Mouse (Mus musculus) stomach, embryonic 16.5 days (tissue): ENCODE measurements around the gene Rnf111. TPM values are rescaled to one million over a fixed set of nuclear protein-coding genes. Genes with fewer than 3 reads are reported as not detected.

Experiments
- ATAC-seq: fragments of 200-750 bp; cut with Nextera tagmentation; 2 replicates; pipeline ENCODE4 v1.8.0; 2017; ENCODE audit warnings: moderate number of reproducible peaks, moderate TSS enrichment; ENCODE audit not compliant: insufficient read depth, low FRiP score
- H3K27ac ChIP-seq: fragments of 300-500 bp; sonication (generic); 2 replicates; pipeline ENCODE4 v1.5.1; 2014; ENCODE audit warnings: low read length
- H3K27me3 ChIP-seq: fragments of 300-500 bp; sonication (generic); 2 replicates; pipeline ENCODE4 v1.6.1; 2014; ENCODE audit warnings: low read length, control low read depth, mixed read lengths; ENCODE audit not compliant: control insufficient read depth, insufficient read depth
- H3K36me3 ChIP-seq: fragments of 300-500 bp; sonication (generic); 2 replicates; pipeline ENCODE4 v1.6.1; 2014; ENCODE audit warnings: low read length; ENCODE audit not compliant: control insufficient read depth, insufficient read depth
- H3K4me1 ChIP-seq: fragments of 300-500 bp; sonication (generic); 2 replicates; pipeline ENCODE4 v1.6.1; 2014; ENCODE audit warnings: low read length, control low read depth, mixed read lengths; ENCODE audit not compliant: control insufficient read depth, insufficient read depth
- H3K4me2 ChIP-seq: fragments of 300-500 bp; sonication (generic); 2 replicates; pipeline ENCODE4 v1.6.1; 2014; ENCODE audit warnings: low read depth, low read length, mixed read lengths
- H3K4me3 ChIP-seq: fragments of 300-500 bp; sonication (generic); replicated peaks from 2 replicates; pipeline ENCODE4 v1.5.1; 2014; ENCODE audit warnings: mild to moderate bottlenecking, low read length
- H3K9ac ChIP-seq: fragments of 300-500 bp; sonication (generic); 2 replicates; pipeline ENCODE4 v1.6.1; 2014; ENCODE audit warnings: low read length
- H3K9me3 ChIP-seq: fragments of 300-500 bp; sonication (generic); replicated peaks from 2 replicates; pipeline ENCODE4 v1.6.1; 2016; ENCODE audit warnings: low read length, control low read depth; ENCODE audit not compliant: control insufficient read depth
- WGBS: fragments of 180-500 bp; shearing (Covaris S2); extraction: QIAGEN DNeasy Blood & Tissue Kit; methylation state at CpG from one replicate; pipeline ENCODE4 v1.1.7; 2014; 5-methylcytosine and 5-hydroxymethylcytosine counted together
- polyA plus RNA-seq: library from polyadenylated mRNA; unstranded; fragments of >200 nt; fragmentation: Nextera tagmentation; extraction: Ambion mirVana; gene quantifications from 2 replicates; pipeline ENCODE4 v1.2.1, GENCODE M21; 2015

Gene Rnf111
- polyA plus RNA-seq, 1 experiment from 2014 or later: 20.6 TPM

GRCm38 (mm10) chr9:70541584-70541983 is 38.1 kb upstream of the Rnf111 start:
- no peak for ATAC-seq
- H3K4me2 ChIP-seq: peak overlapping the region; percentile 91
- H3K27me3 ChIP-seq: no peaks in the 10 kb centered on the region
- WGBS: 11% methylated on average over 6 of the region's 6 CpGs
- peak overlapping the region; percentile 76 for H3K4me3 ChIP-seq
- peak overlapping the region; percentile 82 for H3K9ac ChIP-seq
- H3K27ac ChIP-seq: no peak overlapping the region
- H3K4me1 ChIP-seq: peaks cover 7% of the 10 kb centered on the region; the same call in 1 of the 2 replicates
- H3K9me3 ChIP-seq: no peaks in the 10 kb centered on the region
- no peaks in the 10 kb centered on the region for H3K36me3 ChIP-seq

DNA sequence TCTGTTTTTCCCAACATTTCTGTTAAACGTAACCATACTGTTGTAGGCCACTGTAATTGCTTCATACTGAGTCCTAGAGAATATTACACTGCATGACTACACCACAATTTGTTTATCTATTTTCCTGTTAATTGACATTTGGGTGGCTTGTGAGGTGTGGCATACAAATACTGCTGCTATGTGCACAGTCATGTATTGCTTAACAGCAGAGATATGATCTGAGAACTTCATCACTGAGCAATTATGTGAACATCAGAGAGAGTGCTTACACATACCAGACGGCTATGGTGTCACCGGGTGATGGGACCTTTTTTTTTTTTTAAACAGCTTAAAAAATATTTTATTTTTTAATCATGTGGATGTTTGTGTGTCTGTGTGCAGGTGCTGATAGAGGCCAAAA is 29.8 kb upstream of the Rnf111 start:
- H3K9me3 ChIP-seq: no peaks in the 10 kb centered on the region
- H3K4me1 ChIP-seq: no peaks in the 10 kb centered on the region
- no peak overlapping the region for H3K4me3 ChIP-seq
- H3K27ac ChIP-seq: no peak overlapping the region
- H3K36me3 ChIP-seq: no peaks in the 10 kb centered on the region
- H3K4me2 ChIP-seq: no peak overlapping the region
- no peak overlapping the region for H3K9ac ChIP-seq
- 71% methylated on average over 3 of the region's 3 CpGs for WGBS
- ATAC-seq: no peak
- no peaks in the 10 kb centered on the region for H3K27me3 ChIP-seq

- no peak overlapping the region for H3K4me2 ChIP-seq
- no peak for ATAC-seq
- WGBS: 84% methylated on average over 7 of the region's 7 CpGs
- no peak overlapping the region for H3K27ac ChIP-seq
- H3K27me3 ChIP-seq: no peaks in the 10 kb centered on the region
- no peaks in the 10 kb centered on the region for H3K9me3 ChIP-seq
- no peak overlapping the region for H3K4me3 ChIP-seq
- no peaks in the 10 kb centered on the region for H3K36me3 ChIP-seq
- H3K9ac ChIP-seq: no peak overlapping the region
- no peaks in the 10 kb centered on the region for H3K4me1 ChIP-seq
These were observed 20.8 kb upstream of the Rnf111 start for GRCm38 (mm10) chr9:70524366-70524765.

DNA sequence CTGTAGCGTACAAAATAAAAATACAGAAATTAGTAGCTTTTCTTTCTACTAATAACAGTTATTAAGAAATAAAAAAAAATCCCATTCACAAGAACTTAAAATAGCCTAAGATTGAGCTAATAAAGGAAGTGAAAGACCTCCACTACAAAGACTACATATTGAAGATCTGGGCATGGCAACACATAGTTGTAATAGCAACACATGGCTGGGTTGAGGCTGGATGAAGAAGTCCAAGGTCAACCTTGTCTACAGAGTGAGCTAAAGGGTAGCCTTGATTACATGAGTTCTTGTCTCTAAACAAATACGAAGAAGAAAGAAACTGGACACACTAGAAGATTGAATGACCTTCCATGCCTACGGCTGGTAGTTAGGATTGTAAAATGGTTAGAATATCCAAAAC is 20.3 kb upstream of the Rnf111 start:
- Histone ChIP-seq H3K36me3 (no peaks in the 10 kb centered on the region), H3K27me3 (no peaks in the 10 kb centered on the region), H3K27ac (no peak overlapping the region), H3K4me2 (no peak overlapping the region), H3K9me3 (no peaks in the 10 kb centered on the region), H3K4me3 (no peak overlapping the region), H3K9ac (no peak overlapping the region), H3K4me1 (no peaks in the 10 kb centered on the region)
- no peak for ATAC-seq
- WGBS: 92% methylated on average over 3 of the region's 3 CpGs

DNA sequence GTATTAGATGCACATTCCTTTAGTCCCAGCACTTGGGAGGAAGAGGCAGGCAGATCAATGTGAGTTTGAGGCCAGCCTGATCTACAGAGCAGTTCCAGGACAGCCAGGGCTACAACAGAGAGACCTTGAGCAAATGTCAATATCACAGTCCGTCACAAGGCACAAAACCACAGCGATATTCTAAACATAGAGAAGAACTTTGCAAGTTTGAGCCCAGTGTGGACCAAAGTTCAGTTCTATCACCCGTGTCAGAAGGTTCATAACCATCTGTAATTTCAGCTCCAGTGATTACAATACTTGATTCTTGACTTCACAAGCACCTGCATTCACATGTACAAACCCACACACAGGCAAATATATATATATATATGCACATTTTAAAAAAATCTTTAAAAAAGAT is 17.1 kb upstream of the Rnf111 start:
- Histone ChIP-seq H3K9me3 (no peaks in the 10 kb centered on the region), H3K27me3 (no peaks in the 10 kb centered on the region), H3K27ac (no peak overlapping the region), H3K9ac (no peak overlapping the region), H3K36me3 (no peaks in the 10 kb centered on the region), H3K4me2 (no peak overlapping the region), H3K4me3 (no peak overlapping the region), H3K4me1 (no peaks in the 10 kb centered on the region)
- 78% methylated on average over 3 of the region's 3 CpGs for WGBS
- ATAC-seq: no peak

GRCm38 (mm10) chr9:70511681-70512080 is 8.2 kb upstream of the Rnf111 start:
- Histone ChIP-seq H3K36me3 (no peaks in the 10 kb centered on the region), H3K9me3 (no peaks in the 10 kb centered on the region), H3K27me3 (no peaks in the 10 kb centered on the region), H3K4me1 (no peaks in the 10 kb centered on the region), H3K27ac (no peak overlapping the region), H3K9ac (no peak overlapping the region), H3K4me2 (no peak overlapping the region), H3K4me3 (no peak overlapping the region)
- WGBS: 62% methylated on average over 7 of the region's 7 CpGs
- ATAC-seq: no peak

- H3K9me3 ChIP-seq: no peaks in the 10 kb centered on the region
- no peak overlapping the region for H3K4me3 ChIP-seq
- H3K36me3 ChIP-seq: no peaks in the 10 kb centered on the region
- no peaks in the 10 kb centered on the region for H3K27me3 ChIP-seq
- H3K27ac ChIP-seq: no peak overlapping the region
- H3K4me2 ChIP-seq: no peak overlapping the region
- no peak overlapping the region for H3K9ac ChIP-seq
- no peak for ATAC-seq
- no peaks in the 10 kb centered on the region for H3K4me1 ChIP-seq
- WGBS: 51% methylated on average over 10 of the region's 10 CpGs
These were observed 7.6 kb upstream of the Rnf111 start for GRCm38 (mm10) chr9:70510998-70511583.

- Histone ChIP-seq H3K27ac (no peak overlapping the region), H3K9me3 (no peaks in the 10 kb centered on the region), H3K4me3 (no peak overlapping the region), H3K4me2 (no peak overlapping the region), H3K9ac (no peak overlapping the region), H3K27me3 (no peaks in the 10 kb centered on the region), H3K4me1 (no peaks in the 10 kb centered on the region), H3K36me3 (no peaks in the 10 kb centered on the region)
- ATAC-seq: no peak
- WGBS: 62% methylated on average over 4 of the region's 4 CpGs
These were observed 6.5 kb upstream of the Rnf111 start for GRCm38 (mm10) chr9:70509906-70510525.

GRCm38 (mm10) chr9:70506787-70507186 is 3.3 kb upstream of the Rnf111 start:
- Histone ChIP-seq H3K27ac (no peak overlapping the region), H3K27me3 (no peaks in the 10 kb centered on the region), H3K36me3 (no peaks in the 10 kb centered on the region), H3K4me2 (no peak overlapping the region), H3K9ac (no peak overlapping the region), H3K9me3 (no peaks in the 10 kb centered on the region), H3K4me3 (no peak overlapping the region), H3K4me1 (peaks cover 7% of the 10 kb centered on the region)
- no peak for ATAC-seq
- WGBS: 69% methylated on average over 8 of the region's 8 CpGs
